Mouse (Mus musculus) cortical plate, adult 2 months (tissue): ENCODE data around the gene Krt14. TPM values are rescaled to one million over a fixed set of nuclear protein-coding genes. Genes with fewer than 3 reads are reported as not detected.

Source experiments
- H3K27ac ChIP-seq: fragments of 200-500 bp; 2 replicates; pipeline ENCODE4 v1.5.1; 2012; ENCODE audit warnings: low read length, control low read depth, inconsistent platforms; ENCODE audit not compliant: insufficient read depth
- H3K4me1 ChIP-seq: fragments of 200-500 bp; 2 replicates; pipeline ENCODE4 v1.6.1; 2011; ENCODE audit warnings: low read length; ENCODE audit not compliant: control insufficient read depth, insufficient read depth
- H3K4me3 ChIP-seq: fragments of 200-500 bp; 2 replicates; pipeline ENCODE4 v1.5.1; 2011; ENCODE audit warnings: mild to moderate bottlenecking, low read length, control low read depth; ENCODE audit not compliant: insufficient read depth
- CTCF ChIP-seq: fragments of 200-500 bp; IDR thresholded peaks from 2 replicates; pipeline ENCODE4 v1.5.1; 2011; ENCODE audit warnings: mild to moderate bottlenecking, control low read depth, low read length; ENCODE audit not compliant: insufficient read depth; ENCODE audit errors: extremely low read depth
- POLR2A ChIP-seq: fragments of 200-500 bp; IDR thresholded peaks from 2 replicates; pipeline ENCODE4 v1.6.1; 2011; ENCODE audit warnings: mild to moderate bottlenecking, low read length, control low read depth; ENCODE audit not compliant: insufficient read depth; ENCODE audit errors: extremely low read depth
- polyA plus RNA-seq: library from polyadenylated mRNA; depleted of rRNA; stranded (reverse); fragments of >200 nt; gene quantifications from 2 replicates; pipeline ENCODE4 v1.2.3, GENCODE M21; 2012; rRNA removed

The Krt14 gene
- polyA plus RNA-seq, 1 experiment: not detected

DNA sequence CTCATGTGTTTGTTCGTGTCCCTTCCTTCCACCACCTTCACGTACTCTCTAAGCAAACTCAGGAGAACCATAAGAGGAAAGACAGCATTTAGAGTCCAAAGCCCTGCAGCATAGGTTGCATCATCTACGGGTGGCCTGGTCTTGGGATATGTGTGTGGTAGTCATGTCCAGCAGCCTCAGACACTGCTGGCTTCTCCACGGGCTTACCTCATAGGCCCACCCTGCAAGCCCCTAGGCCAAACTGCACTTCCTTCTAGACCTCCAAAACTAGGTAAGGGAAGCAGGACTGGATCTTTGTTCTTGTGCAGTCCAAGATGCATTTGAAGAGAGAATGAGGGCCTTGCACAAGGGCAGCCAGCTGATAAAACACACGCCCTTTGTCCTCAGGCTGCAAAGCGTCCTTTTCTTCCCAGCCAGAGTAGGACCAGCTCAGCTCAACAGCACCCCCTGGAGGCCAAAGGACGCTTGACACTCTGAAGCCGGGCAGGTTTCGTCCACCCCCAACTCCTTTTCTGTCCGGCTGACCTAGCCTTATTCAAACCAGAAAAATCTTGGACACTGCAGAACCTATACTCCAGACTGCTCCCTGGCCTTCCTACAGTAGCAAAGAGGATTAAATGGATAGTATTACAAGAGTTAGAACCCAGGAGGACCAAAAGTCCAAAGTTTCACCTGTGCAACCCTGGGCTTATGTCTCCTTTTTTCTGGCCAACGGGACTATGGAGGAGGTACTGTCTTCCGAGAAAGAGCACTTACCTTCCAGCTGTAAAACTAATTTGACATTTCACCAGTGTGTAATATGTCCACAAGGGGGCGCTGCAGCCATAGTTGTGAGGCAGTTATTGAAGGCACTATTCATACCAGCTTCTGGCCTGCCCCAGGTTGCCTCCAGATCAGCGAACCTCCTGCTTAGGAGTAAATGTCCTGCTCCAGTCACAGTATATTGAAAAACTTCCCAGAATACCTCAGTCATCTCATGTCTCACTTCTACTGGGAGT is 38.3 kb downstream of the Krt14 start:
- peak; percentile 89 for TF ChIP-seq CTCF
- TF ChIP-seq POLR2A: no peak
- peaks cover 2% of the 10 kb centered on the region for H3K4me1 ChIP-seq

DNA sequence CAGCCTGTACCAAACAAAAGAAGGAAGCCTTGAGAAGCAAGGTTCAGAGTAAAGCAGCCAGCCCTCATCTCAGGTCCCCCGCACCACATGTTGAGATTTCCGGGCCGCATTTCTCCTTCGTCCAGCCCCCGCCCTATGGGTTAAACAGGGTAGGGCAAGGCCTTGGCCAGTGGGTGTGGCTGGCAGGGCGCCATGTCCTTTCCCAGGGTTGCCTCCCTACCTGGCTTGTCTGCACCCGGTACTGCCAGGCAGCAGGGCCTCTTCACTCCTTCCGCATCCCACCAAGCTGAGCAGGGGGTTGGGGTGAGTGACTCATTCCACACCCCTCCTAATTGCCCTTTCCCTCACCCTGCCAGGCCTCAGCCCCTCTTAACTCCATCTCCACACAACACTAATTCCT is 39.3 kb downstream of the Krt14 start:
- TF ChIP-seq POLR2A (no peak), CTCF (no peak)
- Histone ChIP-seq H3K27ac (no peak overlapping the region), H3K4me3 (no peak overlapping the region), H3K4me1 (peaks cover 2% of the 10 kb centered on the region)

More for the DNA sequence above, 38.3 kb downstream of the Krt14 start:
- no peak overlapping the region for H3K4me3 ChIP-seq
- no peak overlapping the region for H3K27ac ChIP-seq

- TF ChIP-seq POLR2A (no peak), CTCF (no peak)
- H3K27ac ChIP-seq: no peak overlapping the region
- no peak overlapping the region for H3K4me3 ChIP-seq
- peaks cover 2% of the 10 kb centered on the region for H3K4me1 ChIP-seq
Observed at GRCm38 (mm10) chr11:100164392-100164791, 43.0 kb downstream of the Krt14 start.

GRCm38 (mm10) chr11:100157908-100158477 is 49.4 kb downstream of the Krt14 start:
- Histone ChIP-seq H3K4me1 (no peaks in the 10 kb centered on the region), H3K4me3 (no peak overlapping the region), H3K27ac (no peak overlapping the region)
- TF ChIP-seq CTCF: no peak
- TF ChIP-seq POLR2A: no peak

GRCm38 (mm10) chr11:100157331-100157730 is 50.0 kb downstream of the Krt14 start:
- H3K4me3 ChIP-seq: no peak overlapping the region
- H3K27ac ChIP-seq: no peak overlapping the region
- H3K4me1 ChIP-seq: no peaks in the 10 kb centered on the region
- TF ChIP-seq CTCF: no peak
- TF ChIP-seq POLR2A: no peak

DNA sequence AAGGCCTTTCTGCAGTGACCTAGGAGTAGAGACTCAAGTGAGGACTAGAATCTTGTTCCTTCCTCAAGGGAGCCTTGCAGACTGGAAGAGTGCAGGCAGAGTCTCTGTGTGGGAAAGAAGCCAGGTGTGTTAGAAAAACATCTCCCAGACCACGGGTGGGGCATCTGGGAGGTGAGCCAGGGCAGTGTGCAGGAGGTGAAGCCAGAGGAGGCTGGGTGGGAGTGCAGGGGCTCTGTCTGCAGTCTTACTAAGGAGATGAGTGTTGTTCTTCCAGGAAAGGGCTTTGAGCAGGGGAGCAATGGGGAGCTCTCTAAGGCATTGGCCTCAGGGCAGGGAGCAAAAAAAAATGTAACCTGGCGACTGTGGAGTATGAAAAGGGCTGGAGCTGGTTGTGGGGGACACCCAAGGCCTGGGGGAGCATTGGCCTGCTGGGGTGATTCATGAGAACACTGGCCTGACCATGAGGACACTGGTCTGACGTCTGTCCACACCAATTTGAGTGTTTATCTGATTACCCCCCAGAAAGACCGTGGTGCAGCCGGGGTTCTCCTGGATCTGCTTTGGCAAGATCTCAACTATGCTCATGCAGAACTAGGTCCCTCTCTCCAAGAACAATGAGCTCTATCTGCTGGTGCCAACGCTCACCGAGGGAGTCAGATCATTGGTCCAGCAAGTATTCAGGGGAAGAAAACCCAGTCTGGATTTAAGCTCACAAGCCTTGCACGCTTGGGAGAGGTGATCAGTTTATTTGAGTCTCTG is 51.7 kb downstream of the Krt14 start:
- Histone ChIP-seq H3K27ac (no peak overlapping the region), H3K4me3 (no peak overlapping the region), H3K4me1 (no peaks in the 10 kb centered on the region)
- TF ChIP-seq POLR2A (no peak), CTCF (no peak)

Other genes with a start within 250 kb of the Krt14 start
- not detected in 2 replicates for gene Krtap29-1, start 228.5 kb downstream of the Krt14 start, polyA plus RNA-seq
- gene Krtap16-1, start 221.0 kb downstream of the Krt14 start, polyA plus RNA-seq: not detected in 2 replicates
- not detected in 2 replicates for gene Krtap17-1, start 213.6 kb downstream of the Krt14 start, polyA plus RNA-seq
- gene Krt33a, start 191.3 kb downstream of the Krt14 start, polyA plus RNA-seq: 0.06 TPM in 1 of 2 replicates, not detected in the other
- gene Krt33b, start 177.7 kb downstream of the Krt14 start, polyA plus RNA-seq: not detected in 2 replicates
- gene Krt34, start 166.0 kb downstream of the Krt14 start, polyA plus RNA-seq: not detected in 2 replicates
- gene Krt31, start 157.0 kb downstream of the Krt14 start, polyA plus RNA-seq: not detected in 2 replicates
- gene Krt32, start 119.3 kb downstream of the Krt14 start, polyA plus RNA-seq: 0.10 TPM in 1 of 2 replicates, not detected in the other
- gene Krt35, start 111.3 kb downstream of the Krt14 start, polyA plus RNA-seq: not detected in 2 replicates
- not detected in 2 replicates for gene Krt36, start 101.9 kb downstream of the Krt14 start, polyA plus RNA-seq
- gene Krt13, start 86.0 kb downstream of the Krt14 start, polyA plus RNA-seq: not detected in 2 replicates
- gene Krt15, start 71.6 kb downstream of the Krt14 start, polyA plus RNA-seq: 0.25 TPM in 1 of 2 replicates, not detected in the other
- 0.25 and 0.44 TPM in 2 replicates for gene Krt19, start 58.9 kb downstream of the Krt14 start, polyA plus RNA-seq
- gene Krt9, start 14.3 kb downstream of the Krt14 start, polyA plus RNA-seq: 4.7 and 6.4 TPM in 2 replicates
- not detected in 2 replicates for gene Krt16, start 41.4 kb upstream of the Krt14 start, polyA plus RNA-seq
- gene Krt17, start 53.5 kb upstream of the Krt14 start, polyA plus RNA-seq: 0.13 and 0.15 TPM in 2 replicates
- not detected in 2 replicates for gene Krt42, start 62.3 kb upstream of the Krt14 start, polyA plus RNA-seq
- 534 and 549 TPM in 2 replicates for gene Eif1, start 112.3 kb upstream of the Krt14 start, polyA plus RNA-seq
- gene Gast, start 126.9 kb upstream of the Krt14 start, polyA plus RNA-seq: 0.33 TPM in 1 of 2 replicates, not detected in the other
- gene Hap1, start 148.6 kb upstream of the Krt14 start, polyA plus RNA-seq: 76.5 and 83.3 TPM in 2 replicates
- gene Jup, start 190.2 kb upstream of the Krt14 start, polyA plus RNA-seq: 40.9 and 48.2 TPM in 2 replicates
- gene P3h4, start 207.3 kb upstream of the Krt14 start, polyA plus RNA-seq: 14.4 and 15.3 TPM in 2 replicates
- 8.0 and 9.6 TPM in 2 replicates for gene Fkbp10, start 208.1 kb upstream of the Krt14 start, polyA plus RNA-seq
- 70.9 and 73.6 TPM in 2 replicates for gene Nt5c3b, start 234.3 kb upstream of the Krt14 start, polyA plus RNA-seq
- gene Klhl10, start 234.4 kb upstream of the Krt14 start, polyA plus RNA-seq: 0.52 and 0.55 TPM in 2 replicates